ENCODE assay signal across 8 mouse cellular contexts in the genomic region with DNA sequence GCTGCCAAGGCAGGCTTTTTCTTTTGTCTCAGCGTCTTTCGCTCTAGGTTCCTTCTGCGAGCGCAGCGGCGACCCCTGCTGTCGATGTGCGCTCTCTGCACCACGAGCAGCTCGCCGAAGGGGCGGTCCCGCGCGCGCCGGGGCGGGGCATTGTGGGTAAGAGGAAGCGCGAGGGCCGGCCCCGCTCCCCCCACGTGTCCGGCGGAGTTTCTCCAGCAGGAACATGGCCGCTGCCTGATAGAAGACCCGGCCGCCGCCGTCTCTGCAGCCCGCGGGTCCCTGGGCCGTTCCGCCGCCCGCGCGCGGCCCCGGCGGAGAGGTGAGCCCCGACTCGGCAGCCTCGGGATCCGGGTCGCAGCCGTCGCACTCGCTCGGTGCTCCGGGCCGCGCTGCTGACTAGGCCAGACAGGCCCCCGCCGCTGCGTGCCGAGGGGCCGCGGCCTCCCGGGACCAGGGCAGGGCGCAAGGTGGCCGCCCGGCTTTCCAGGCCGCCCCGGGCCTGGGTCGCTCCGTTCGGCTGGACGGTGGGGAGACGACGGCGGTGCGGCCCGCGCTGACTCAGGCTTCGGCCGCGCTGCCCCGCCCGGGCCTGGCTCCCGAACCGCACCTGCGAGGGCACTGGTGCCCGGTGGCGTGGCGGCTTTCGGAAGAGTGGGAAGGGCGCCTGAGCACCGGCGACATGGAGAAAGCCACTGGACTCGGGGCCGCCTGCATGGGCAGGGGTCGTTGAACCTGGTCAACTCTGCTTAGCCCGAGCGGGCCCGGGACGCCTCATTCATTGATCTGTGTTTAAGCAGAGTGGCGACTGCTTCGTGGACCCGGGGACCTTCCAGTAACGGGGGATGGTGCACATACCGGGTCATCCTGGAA. TPM values are rescaled to one million over a fixed set of nuclear protein-coding genes. Genes with fewer than 3 reads are reported as not detected.
DNase-seq lines count a peak whose midpoint lies in the region; ATAC-seq and TF ChIP-seq lines count a peak whose summit lies in the region.

A gene (plus strand): TSS at position 153 of the 870 bp plus-strand sequence.

- ATAC-seq in forebrain, embryonic 16.5 days = peak; percentile 95
- ATAC-seq in lung, embryonic 14.5 days (ENCODE audit: insufficient read depth) = peak; percentile 95

- H3K36me3 ChIP-seq in ES-E14 (ENCODE audit: control insufficient read depth, insufficient read depth, low read length, poor library complexity, severe bottlenecking) = peaks cover 3% of the 10 kb centered on the region; the same call in 1 of the 2 replicates
- H3K36me3 ChIP-seq in forebrain, embryonic 16.5 days (ENCODE audit: control insufficient read depth, insufficient read depth) = no peaks in the 10 kb centered on the region
- H3K36me3 ChIP-seq in lung, embryonic 14.5 days (ENCODE audit: insufficient read depth) = no peaks in the 10 kb centered on the region; the same call in 1 of the 2 replicates
- no peaks in the 10 kb centered on the region for H3K36me3 ChIP-seq in thymus, adult 2 months (ENCODE audit: control insufficient read depth, insufficient read depth, low read length)

- H3K9me3 ChIP-seq in ES-E14 (ENCODE audit: control insufficient read depth, insufficient read depth, low read depth, low read length) = no peaks in the 10 kb centered on the region
- H3K9me3 ChIP-seq in forebrain, embryonic 16.5 days (ENCODE audit: control insufficient read depth, low read length) = no peaks in the 10 kb centered on the region
- H3K9me3 ChIP-seq in lung, embryonic 14.5 days (ENCODE audit: low read depth, low read length) = no peaks in the 10 kb centered on the region

- no peaks in the 10 kb centered on the region for H3K27me3 ChIP-seq in forebrain, embryonic 16.5 days (replicated peaks; ENCODE audit: control insufficient read depth, insufficient read depth, low read length)
- no peaks in the 10 kb centered on the region for H3K27me3 ChIP-seq in lung, embryonic 14.5 days (ENCODE audit: insufficient read depth, low read length)
- no peaks in the 10 kb centered on the region for H3K27me3 ChIP-seq in thymus, adult 2 months (ENCODE audit: control insufficient read depth, insufficient read depth, low read length)

- intact Hi-C loops in heart, postnatal 36 days (cut with DNase I) = loop anchor here (1.0 to 10.0 kb wide), 4 partner anchors 83 to 281 kb away; a partner anchor contains a TSS

- DNase-seq in ES-E14 (ENCODE audit: low read depth, low spot score) = peak; percentile 93
- peak; percentile 99 for DNase-seq in cerebellum, adult 11-12 months
- DNase-seq in heart, postnatal 36 days = peak; percentile 100
- DNase-seq in layer of hippocampus, adult 2 months (ENCODE audit: low spot score in 2 of 2) = peak; percentile 99 to 100
- DNase-seq in lung, embryonic 14.5 days = peak; percentile 99
- peak; percentile 99 for DNase-seq in thymus, adult 2 months

- H3K27ac ChIP-seq in ES-E14 (ENCODE audit: insufficient read depth, low read depth, low read length, poor library complexity, severe bottlenecking) = peak within 1 kb of the TSS; percentile 56
- H3K27ac ChIP-seq in forebrain, embryonic 16.5 days (ENCODE audit: low read length) = peak within 1 kb of the TSS; percentile 74
- H3K27ac ChIP-seq in layer of hippocampus, adult 2 months = peak within 1 kb of the TSS; percentile 86
- H3K27ac ChIP-seq in lung, embryonic 14.5 days (ENCODE audit: low read depth) = peak within 1 kb of the TSS; percentile 78
- peak within 1 kb of the TSS; percentile 17; the same call in 1 of the 2 replicates for H3K27ac ChIP-seq in olfactory bulb, adult 2 months (ENCODE audit: insufficient read depth, low read depth, low read length)
- H3K27ac ChIP-seq in thymus, adult 2 months (ENCODE audit: control insufficient read depth, insufficient read depth, low read length) = peak within 1 kb of the TSS; percentile 27; the same call in 1 of the 2 replicates

- peak within 1 kb of the TSS; percentile 90 for H3K9ac ChIP-seq in ES-E14 (ENCODE audit: insufficient read depth, low read depth, low read length, poor library complexity, severe bottlenecking)
- peak within 1 kb of the TSS; percentile 85 for H3K9ac ChIP-seq in forebrain, embryonic 16.5 days (replicated peaks; ENCODE audit: low read depth, low read length)
- peak within 1 kb of the TSS; percentile 86 for H3K9ac ChIP-seq in lung, embryonic 14.5 days

- peak; percentile 70 for TF ChIP-seq POLR2A in olfactory bulb, adult 2 months (IDR thresholded peaks at IDR 0.05; ENCODE audit: insufficient read depth, low read depth, low read length)
- no peak for TF ChIP-seq POLR2A in thymus, adult 2 months (IDR thresholded peaks at IDR 0.05; ENCODE audit: control insufficient read depth, extremely low read depth, insufficient read depth, low read length, poor library complexity)

- TF ChIP-seq CTCF in layer of hippocampus, adult 2 months (conservative IDR thresholded peaks at IDR 0.05) = peak; percentile 97
- peak; percentile 86 for TF ChIP-seq CTCF in lung, embryonic 14.5 days (IDR thresholded peaks at IDR 0.05; ENCODE audit: low read depth)
- peak; percentile 95 for TF ChIP-seq CTCF in olfactory bulb, adult 2 months (IDR thresholded peaks at IDR 0.05; ENCODE audit: insufficient read depth, low read depth, low read length)
- peak; percentile 96 for TF ChIP-seq CTCF in thymus, adult 2 months (IDR thresholded peaks at IDR 0.05; ENCODE audit: borderline replicate concordance, control insufficient read depth, extremely low read depth, insufficient read depth, low read length, poor library complexity)

- peaks cover 2 to 11% of the 10 kb centered on the region in 2 experiments; a peak in 2 of 4 replicates for H3K4me1 ChIP-seq in ES-E14 (ENCODE audit: control insufficient read depth in 2 of 2, insufficient read depth in 2 of 2, low read length in 2 of 2, poor library complexity in 1 of 2)
- peaks cover 9% of the 10 kb centered on the region for H3K4me1 ChIP-seq in forebrain, embryonic 16.5 days (replicated peaks; ENCODE audit: control insufficient read depth, insufficient read depth, low read length)
- no peaks in the 10 kb centered on the region for H3K4me1 ChIP-seq in lung, embryonic 14.5 days (ENCODE audit: insufficient read depth)
- no peaks in the 10 kb centered on the region for H3K4me1 ChIP-seq in olfactory bulb, adult 2 months (ENCODE audit: control insufficient read depth, insufficient read depth, low read length)
- no peaks in the 10 kb centered on the region; the same call in 1 of the 2 replicates for H3K4me1 ChIP-seq in thymus, adult 2 months (replicated peaks; ENCODE audit: control insufficient read depth, insufficient read depth, low read length)

- peak within 1 kb of the TSS; percentile 82 for H3K4me2 ChIP-seq in forebrain, embryonic 16.5 days (ENCODE audit: low read length)
- H3K4me2 ChIP-seq in lung, embryonic 14.5 days = peak within 1 kb of the TSS; percentile 73

- in situ Hi-C loops in ES-E14 (cut with MboI; ENCODE audit: low sequenced_read_pairs in 2 of 2, unreplicated experiment in 2 of 2) = loop anchor here in 1 of 2 experiments (10.0 kb wide), 1 partner anchor 73 kb away; a partner anchor contains a TSS

- H3K4me3 ChIP-seq in ES-E14 (ENCODE audit: insufficient read depth in 1 of 2, low read depth in 1 of 2, low read length in 2 of 2, poor library complexity in 1 of 2, severe bottlenecking in 1 of 2) = peak within 1 kb of the TSS; percentile 77 to 80
- H3K4me3 ChIP-seq in forebrain, embryonic 16.5 days (replicated peaks; ENCODE audit: low read length) = peak within 1 kb of the TSS; percentile 91
- H3K4me3 ChIP-seq in layer of hippocampus, adult 2 months = peak within 1 kb of the TSS; percentile 95
- H3K4me3 ChIP-seq in lung, embryonic 14.5 days (ENCODE audit: low read depth, low read length) = peak within 1 kb of the TSS; percentile 93
- peak within 1 kb of the TSS; percentile 94 for H3K4me3 ChIP-seq in olfactory bulb, adult 2 months (ENCODE audit: insufficient read depth, low read depth, low read length)
- H3K4me3 ChIP-seq in thymus, adult 2 months (ENCODE audit: control insufficient read depth, insufficient read depth, low read length) = peak within 1 kb of the TSS; percentile 88

- under 1% methylated on average over 94 of the region's 102 CpGs for WGBS in forebrain, embryonic 16.5 days
- under 1% methylated on average over 102 of the region's 102 CpGs for WGBS in lung, embryonic 14.5 days
- WGBS in olfactory bulb, adult 2 months = under 1% methylated on average over 102 of the region's 102 CpGs
- under 1% methylated on average over 102 of the region's 102 CpGs for WGBS in thymus, adult 2 months

TF ChIP-seq in ES-E14, 5 proteins besides CTCF, POLR2A, EP300 and RAD21:
- TF ChIP-seq ZC3H11A (IDR thresholded peaks at IDR 0.05; ENCODE audit: borderline replicate concordance, low read depth, low read length) (peak; percentile 54; the same call in 1 of the 2 replicates), ZNF384 (IDR thresholded peaks at IDR 0.05; ENCODE audit: low read depth, low read length) (no peak), HCFC1 (IDR thresholded peaks at IDR 0.05; ENCODE audit: borderline replicate concordance, insufficient read depth, low read length) (peak; percentile 43)

RNA-seq across cellular contexts. Expression of the gene that starts here (rescaled TPM):
- total RNA-seq in ES-E14 (2012; rRNA removed) = 44.4 and 51.1 TPM in 2 replicates
- 32.6 and 34.5 TPM in 2 replicates for polyA plus RNA-seq in forebrain, embryonic 16.5 days (2015; fragmentation: Nextera tagmentation; extraction: Ambion mirVana)
- total RNA-seq in heart, postnatal 36 days (2021) = 10 to 100 TPM in 1 of 2 experiments, 1 to 10 TPM in 1; 8.2 to 10.5 TPM
- total RNA-seq in layer of hippocampus, adult 2 months (2021) = 10 to 100 TPM; 26.3 to 27.0 TPM
- 24.3 and 24.6 TPM in 2 replicates for polyA plus RNA-seq in lung, embryonic 14.5 days (2014; fragmentation: Nextera tagmentation; extraction: Ambion mirVana)
- not detected in 2 replicates for polyA plus RNA-seq in olfactory bulb, adult 2 months (2012; ENCODE audit: insufficient read depth, insufficient read length, low replicate concordance, missing spikeins)
- 18.6 and 22.0 TPM in 2 replicates for polyA plus RNA-seq in thymus, adult 2 months (2012; rRNA removed)

Comparison
In these comparisons a context has a peak if more than half of its experiments do, and no peak if none do; other contexts are left out.
1. Peak in every context shown above with its lines: DNase-seq, ATAC-seq, H3K4me3 ChIP-seq and H3K27ac ChIP-seq.
2. RNA of the gene that starts here (polyA plus RNA-seq): 32.6 to 34.5 TPM in forebrain, embryonic 16.5 days, 24.3 to 24.6 TPM in lung, embryonic 14.5 days and 18.6 to 22.0 TPM in thymus, adult 2 months; not detected in olfactory bulb, adult 2 months; every median in the first group is over 10 times any median in the second.
3. H3K27ac ChIP-seq: peak in every context shown above with its lines; median percentile 86 in layer of hippocampus, adult 2 months; 78 in lung, embryonic 14.5 days; 74 in forebrain, embryonic 16.5 days; 56 in ES-E14; 27 in thymus, adult 2 months; 17 in olfactory bulb, adult 2 months.